In the genomic region with DNA sequence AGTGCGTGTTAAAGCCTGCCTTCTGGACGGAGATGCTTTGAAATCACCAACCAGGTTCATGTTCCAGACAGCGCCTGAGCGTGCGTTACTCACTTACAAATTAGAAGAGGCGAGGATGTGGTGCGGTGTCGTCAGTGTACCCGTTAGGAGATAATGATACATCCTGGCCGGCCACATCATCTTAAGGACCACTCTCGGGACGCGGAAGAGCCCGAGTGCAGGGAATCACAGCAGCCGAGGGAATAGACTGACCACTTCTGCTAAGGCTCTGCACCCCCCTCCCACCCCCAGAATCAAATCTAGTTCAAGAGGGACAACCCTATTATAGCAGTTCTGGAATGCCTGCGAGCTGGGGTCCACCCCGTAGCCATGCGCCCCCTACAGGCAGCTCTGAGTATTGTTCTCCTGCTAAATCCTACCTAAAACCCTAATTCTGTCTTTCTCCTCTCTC, we compare ENCODE assay signal across 7 mouse cellular contexts.
DNase-seq lines count a peak whose midpoint lies in the region; ATAC-seq and TF ChIP-seq lines count a peak whose summit lies in the region.

No protein-coding gene starts in this region.

- H3K4me1 ChIP-seq in cerebellum, adult 2 months (ENCODE audit: control insufficient read depth, insufficient read depth, low read length) = peaks cover 5% of the 10 kb centered on the region
- peaks cover 29% of the 10 kb centered on the region for H3K4me1 ChIP-seq in forebrain, embryonic 16.5 days (replicated peaks; ENCODE audit: control insufficient read depth, insufficient read depth, low read length)
- peaks cover 47% of the 10 kb centered on the region for H3K4me1 ChIP-seq in midbrain, embryonic 10.5 days

- TF ChIP-seq CTCF in cerebellum, adult 2 months (IDR thresholded peaks at IDR 0.05; ENCODE audit: borderline replicate concordance, insufficient read depth, low read depth, low read length) = peak; percentile 70

- no peaks in the 10 kb centered on the region for H3K27me3 ChIP-seq in cerebellum, adult 2 months (ENCODE audit: control insufficient read depth, insufficient read depth, low read length)
- H3K27me3 ChIP-seq in forebrain, embryonic 16.5 days (replicated peaks; ENCODE audit: control insufficient read depth, insufficient read depth, low read length) = no peaks in the 10 kb centered on the region
- peaks cover 50% of the 10 kb centered on the region for H3K27me3 ChIP-seq in midbrain, embryonic 10.5 days (ENCODE audit: low read depth, poor library complexity, severe bottlenecking)
- no peaks in the 10 kb centered on the region; the same call in 1 of the 2 replicates for H3K27me3 ChIP-seq in splenic B cell, adult 2 months (ENCODE audit: control insufficient read depth, insufficient read depth, low read length, poor library complexity, severe bottlenecking)

- peak overlapping the region; percentile 4 for H3K4me3 ChIP-seq in cerebellum, adult 2 months (replicated peaks; ENCODE audit: insufficient read depth, low read depth, low read length)
- peak overlapping the region; percentile 26 for H3K4me3 ChIP-seq in forebrain, embryonic 16.5 days (replicated peaks; ENCODE audit: low read length)
- H3K4me3 ChIP-seq in midbrain, embryonic 10.5 days = peak overlapping the region; percentile 36

- no peak for TF ChIP-seq POLR2A in cerebellum, adult 2 months (IDR thresholded peaks at IDR 0.05; ENCODE audit: borderline replicate concordance, insufficient read depth, low read length)

- no peak overlapping the region for H3K27ac ChIP-seq in cerebellum, adult 2 months (ENCODE audit: insufficient read depth, low read length)
- H3K27ac ChIP-seq in forebrain, embryonic 16.5 days (ENCODE audit: low read length) = no peak overlapping the region
- no peak overlapping the region; the same call in 1 of the 2 replicates for H3K27ac ChIP-seq in midbrain, embryonic 10.5 days (replicated peaks)

- H3K4me2 ChIP-seq in forebrain, embryonic 16.5 days (ENCODE audit: low read length) = peak overlapping the region; percentile 45

- peak; percentile 46 for DNase-seq in urinary bladder, postnatal 25 days (ENCODE audit: low spot score)
- DNase-seq in urinary bladder, adult 18-20 months (ENCODE audit: low spot score in 2 of 2) = no peak
- DNase-seq in cerebellum, adult 2 months = peak; percentile 37 to 44
- peak; percentile 39 for DNase-seq in layer of hippocampus, adult 9-10 months (ENCODE audit: low spot score)
- peak; percentile 58 for DNase-seq in midbrain, embryonic 10.5 days (ENCODE audit: low spot score)
- peak; percentile 44 for DNase-seq in splenic B cell, adult 2 months (ENCODE audit: low read depth, low spot score)

- no peak overlapping the region for H3K9ac ChIP-seq in forebrain, embryonic 16.5 days (replicated peaks; ENCODE audit: low read depth, low read length)

- peak; percentile 43 for ATAC-seq in forebrain, embryonic 16.5 days

- WGBS in cerebellum, adult 2 months = 64% methylated on average over 18 of the region's 18 CpGs
- WGBS in forebrain, embryonic 16.5 days = 4% methylated on average over 18 of the region's 18 CpGs
- WGBS in midbrain, embryonic 10.5 days = 42% methylated on average over 18 of the region's 18 CpGs

- H3K9me3 ChIP-seq in forebrain, embryonic 16.5 days (ENCODE audit: control insufficient read depth, low read length) = no peaks in the 10 kb centered on the region
- H3K9me3 ChIP-seq in midbrain, embryonic 10.5 days (replicated peaks) = no peaks in the 10 kb centered on the region

- H3K36me3 ChIP-seq in forebrain, embryonic 16.5 days (ENCODE audit: control insufficient read depth, insufficient read depth) = no peaks in the 10 kb centered on the region
- H3K36me3 ChIP-seq in midbrain, embryonic 10.5 days = no peaks in the 10 kb centered on the region
- H3K36me3 ChIP-seq in splenic B cell, adult 2 months (ENCODE audit: control insufficient read depth, insufficient read depth, low read length, poor library complexity, severe bottlenecking) = no peaks in the 10 kb centered on the region

Comparison
In these comparisons a context has a peak if more than half of its experiments do, and no peak if none do; other contexts are left out.
1. DNase-seq: peak in urinary bladder, postnatal 25 days (single experiment), cerebellum, adult 2 months (2 of 2), layer of hippocampus, adult 9-10 months (single experiment), midbrain, embryonic 10.5 days (single experiment) and splenic B cell, adult 2 months (single experiment); none in urinary bladder, adult 18-20 months (0 of 2).
2. Peak in every context shown above with its lines, with median percentiles within 50 percentile points of each other: H3K4me3 ChIP-seq.